Mouse (Mus musculus) frontal cortex, postnatal 25 days (tissue): Measurements from ENCODE around the gene Timm17b.
A peak's percentile ranks its signal among the peaks of the same experiment; 100 is the strongest.

Source experiments
- DNase-seq, 2 experiments: peaks; one replicate each; pipeline ENCODE4 v3.0.0; 2022; ENCODE audit warnings: low spot score in 2 of 2

Timm17b gene

GRCm38 (mm10) chrX:7919601-7920383, 20.6 kb downstream of the Timm17b start, which contains the start of gene Pcsk1n:
TSS of gene Pcsk1n (plus strand) at chrX:7919822.
- DNase-seq, result peak; percentile 9 to 26

GRCm38 (mm10) chrX:7922032-7922431, 22.9 kb downstream of the Timm17b start:
- DNase-seq, result no peak

- DNase-seq, result no peak
These were observed 27.1 kb downstream of the Timm17b start for GRCm38 (mm10) chrX:7926266-7926665.

GRCm38 (mm10) chrX:7927116-7927515, 28.0 kb downstream of the Timm17b start:
- DNase-seq, result no peak

GRCm38 (mm10) chrX:7928270-7928790, 29.2 kb downstream of the Timm17b start, which contains the start of gene Eras:
TSS of gene Eras (minus strand) at chrX:7928607.
- no peak for DNase-seq

- DNase-seq, result no peak
These were observed 37.7 kb downstream of the Timm17b start for GRCm38 (mm10) chrX:7936874-7937273.

GRCm38 (mm10) chrX:7937667-7938066, 38.5 kb downstream of the Timm17b start:
- no peak for DNase-seq

- no peak for DNase-seq
These were observed 46.5 kb downstream of the Timm17b start for GRCm38 (mm10) chrX:7945618-7946017.

GRCm38 (mm10) chrX:7947108-7947899, 48.1 kb downstream of the Timm17b start, which contains the start of gene Hdac6:
TSS of gene Hdac6 (minus strand) at chrX:7947889.
- DNase-seq, result no peak

GRCm38 (mm10) chrX:7947900-7948492, 48.8 kb downstream of the Timm17b start:
- peak; percentile 76 to 83 for DNase-seq

- DNase-seq, result no peak
These were observed 50.9 kb downstream of the Timm17b start for GRCm38 (mm10) chrX:7950091-7950490.
